Mouse (Mus musculus) hindbrain, embryonic 14.5 days (tissue): ENCODE results near the gene Gm11214. TPM values are rescaled to one million over a fixed set of nuclear protein-coding genes. Genes with fewer than 3 reads are reported as not detected.

Experiments used
- ATAC-seq: fragments of 200-750 bp; cut with Nextera tagmentation; 2 replicates; pipeline ENCODE4 v1.8.0; 2017; ENCODE audit warnings: moderate number of reproducible peaks, mild to moderate bottlenecking, moderate TSS enrichment, moderate library complexity; ENCODE audit not compliant: low FRiP score
- DNase-seq: peaks from one replicate; pipeline ENCODE4 v3.0.0-alpha.2; 2015; ENCODE audit warnings: low spot score
- H3K27ac ChIP-seq: fragments of 300-500 bp; sonication (generic); 2 replicates; pipeline ENCODE4 v1.5.1; 2014; ENCODE audit warnings: mild to moderate bottlenecking, moderate library complexity
- H3K27me3 ChIP-seq: fragments of 300-500 bp; sonication (generic); 2 replicates; pipeline ENCODE4 v1.6.1; 2014; ENCODE audit warnings: mild to moderate bottlenecking, low read length, mixed read lengths; ENCODE audit not compliant: control insufficient read depth, insufficient read depth
- H3K36me3 ChIP-seq: fragments of 300-500 bp; sonication (generic); replicated peaks from 2 replicates; pipeline ENCODE4 v1.6.1; 2014; ENCODE audit not compliant: control insufficient read depth, insufficient read depth
- H3K4me1 ChIP-seq: fragments of 300-500 bp; sonication (generic); replicated peaks from 2 replicates; pipeline ENCODE4 v1.6.1; 2014; ENCODE audit warnings: antibody characterized with exemption, low read length, mixed read lengths; ENCODE audit not compliant: control insufficient read depth, insufficient read depth
- H3K4me2 ChIP-seq: fragments of 300-500 bp; sonication (generic); replicated peaks from 2 replicates; pipeline ENCODE4 v1.6.1; 2014; ENCODE audit warnings: mild to moderate bottlenecking, moderate library complexity
- H3K4me3 ChIP-seq: fragments of 300-500 bp; sonication (generic); replicated peaks from 2 replicates; pipeline ENCODE4 v1.5.1; 2014; ENCODE audit warnings: mild to moderate bottlenecking, low read length
- H3K9ac ChIP-seq: fragments of 300-500 bp; sonication (generic); 2 replicates; pipeline ENCODE4 v1.6.1; 2014
- H3K9me3 ChIP-seq: fragments of 300-500 bp; sonication (generic); 2 replicates; pipeline ENCODE4 v1.6.1; 2016; ENCODE audit warnings: low read length; ENCODE audit not compliant: control insufficient read depth
- WGBS: fragments of 180-500 bp; shearing (Covaris S2); extraction: QIAGEN DNeasy Blood & Tissue Kit; methylation state at CpG from one replicate; pipeline ENCODE4 v1.1.7; 2014; 5-methylcytosine and 5-hydroxymethylcytosine counted together
- polyA plus RNA-seq: library from polyadenylated mRNA; unstranded; fragments of >200 nt; fragmentation: Nextera tagmentation; extraction: Ambion mirVana; gene quantifications from 2 replicates; pipeline ENCODE4 v1.2.1, GENCODE M21; 2014

Gm11214 gene
- polyA plus RNA-seq, 1 experiment from 2014 or later = not detected

GRCm38 (mm10) chr4:63633181-63633580 lies 30.0 kb downstream of the Gm11214 start:
- H3K27ac ChIP-seq = no peak overlapping the region
- DNase-seq (no peak), ATAC-seq (no peak)
- H3K4me3 ChIP-seq = no peak overlapping the region
- no peaks in the 10 kb centered on the region for H3K4me1 ChIP-seq
- H3K4me2 ChIP-seq = no peak overlapping the region
- no peaks in the 10 kb centered on the region for H3K27me3 ChIP-seq
- no peak overlapping the region for H3K9ac ChIP-seq
- H3K9me3 ChIP-seq = no peaks in the 10 kb centered on the region
- H3K36me3 ChIP-seq = no peaks in the 10 kb centered on the region
- 86% methylated on average over 2 of the region's 2 CpGs for WGBS

- no peak overlapping the region for H3K4me3 ChIP-seq
- no peaks in the 10 kb centered on the region for H3K27me3 ChIP-seq
- no peak overlapping the region for H3K9ac ChIP-seq
- H3K9me3 ChIP-seq = no peaks in the 10 kb centered on the region
- WGBS = 91% methylated on average over 8 of the region's 8 CpGs
- H3K36me3 ChIP-seq = no peaks in the 10 kb centered on the region
- DNase-seq = no peak
- H3K4me2 ChIP-seq = no peak overlapping the region
- no peaks in the 10 kb centered on the region for H3K4me1 ChIP-seq
- no peak for ATAC-seq
- H3K27ac ChIP-seq = no peak overlapping the region
Observed at GRCm38 (mm10) chr4:63627111-63627510, 36.1 kb downstream of the Gm11214 start.

- Histone ChIP-seq H3K4me2 (no peak overlapping the region), H3K4me1 (no peaks in the 10 kb centered on the region), H3K4me3 (no peak overlapping the region), H3K9me3 (no peaks in the 10 kb centered on the region), H3K9ac (no peak overlapping the region), H3K36me3 (no peaks in the 10 kb centered on the region), H3K27ac (no peak overlapping the region), H3K27me3 (no peaks in the 10 kb centered on the region)
- 83% methylated on average over 3 of the region's 3 CpGs for WGBS
- no peak for ATAC-seq
- no peak for DNase-seq
Observed at GRCm38 (mm10) chr4:63625563-63626080, 37.6 kb downstream of the Gm11214 start.

- H3K4me2 ChIP-seq = no peak within 1 kb of the TSS
- no peaks in the 10 kb centered on the region for H3K9me3 ChIP-seq
- ATAC-seq (no peak), DNase-seq (no peak)
- no peak within 1 kb of the TSS for H3K27ac ChIP-seq
- H3K4me1 ChIP-seq = no peaks in the 10 kb centered on the region
- H3K27me3 ChIP-seq = no peaks in the 10 kb centered on the region
- WGBS = 55% methylated on average over 5 of the region's 5 CpGs
- no peak within 1 kb of the TSS for H3K9ac ChIP-seq
- H3K4me3 ChIP-seq = no peak within 1 kb of the TSS
- no peaks in the 10 kb centered on the region for H3K36me3 ChIP-seq
Observed at GRCm38 (mm10) chr4:63622378-63622835, 40.8 kb downstream of the Gm11214 start, which contains the start of gene Tex48. Gene Tex48 (minus strand): TSS chr4:63622428.

- DNase-seq (no peak), ATAC-seq (no peak)
- Histone ChIP-seq H3K27ac (no peak overlapping the region), H3K9me3 (no peaks in the 10 kb centered on the region), H3K4me2 (no peak overlapping the region), H3K4me3 (no peak overlapping the region), H3K27me3 (no peaks in the 10 kb centered on the region), H3K4me1 (no peaks in the 10 kb centered on the region), H3K9ac (no peak overlapping the region), H3K36me3 (no peaks in the 10 kb centered on the region)
- 92% methylated on average over 2 of the region's 2 CpGs for WGBS
Observed at GRCm38 (mm10) chr4:63621861-63622260, 41.3 kb downstream of the Gm11214 start.

Other genes with a start within 250 kb of the Gm11214 start
- 5.8 and 8.0 TPM in 2 replicates for gene Whrn, start 167.4 kb downstream of the Gm11214 start, polyA plus RNA-seq
- gene Atp6v1g1, start 118.6 kb downstream of the Gm11214 start, polyA plus RNA-seq = 409 and 428 TPM in 2 replicates
- 4.5 and 4.8 TPM in 2 replicates for gene Tmem268, start 104.6 kb downstream of the Gm11214 start, polyA plus RNA-seq
- gene Gm11213, start 58.1 kb downstream of the Gm11214 start, polyA plus RNA-seq = not detected in 2 replicates
- gene Tex48, start 41.0 kb downstream of the Gm11214 start, polyA plus RNA-seq = not detected in 2 replicates
- gene Tnfsf15, start 81.7 kb upstream of the Gm11214 start, polyA plus RNA-seq = not detected in 2 replicates
- 0.09 TPM in 1 of 2 replicates, not detected in the other for gene Tnfsf8, start 198.0 kb upstream of the Gm11214 start, polyA plus RNA-seq